Mouse (Mus musculus) limb, embryonic 14.5 days (tissue): ENCODE measurements around the gene Myo1g. TPM values are rescaled to one million over a fixed set of nuclear protein-coding genes. Genes with fewer than 3 reads are reported as not detected.

Experiments used
- ATAC-seq: fragments of 200-750 bp; cut with Nextera tagmentation; 2 replicates; pipeline ENCODE4 v1.8.0; 2017; ENCODE audit warnings: low read depth, moderate number of reproducible peaks, moderate TSS enrichment; ENCODE audit not compliant: low FRiP score
- DNase-seq: peaks from one replicate; pipeline ENCODE4 v3.0.0-alpha.2; 2015; ENCODE audit warnings: low spot score
- H3K27ac ChIP-seq: fragments of 300-500 bp; sonication (generic); replicated peaks from 2 replicates; pipeline ENCODE4 v1.5.1; 2014; ENCODE audit warnings: low read depth, mild to moderate bottlenecking, low read length, moderate library complexity, mixed read lengths
- H3K27me3 ChIP-seq: fragments of 300-500 bp; sonication (generic); 2 replicates; pipeline ENCODE4 v1.6.1; 2014; ENCODE audit warnings: low read length, mixed read lengths; ENCODE audit not compliant: control insufficient read depth, insufficient read depth
- H3K36me3 ChIP-seq: fragments of 300-500 bp; sonication (generic); 2 replicates; pipeline ENCODE4 v1.6.1; 2014; ENCODE audit warnings: mild to moderate bottlenecking, low read length, moderate library complexity, mixed read lengths; ENCODE audit not compliant: control insufficient read depth, insufficient read depth
- H3K4me1 ChIP-seq: fragments of 300-500 bp; sonication (generic); 2 replicates; pipeline ENCODE4 v1.6.1; 2014; ENCODE audit warnings: antibody characterized with exemption, low read length, mixed read lengths; ENCODE audit not compliant: control insufficient read depth, insufficient read depth
- H3K4me2 ChIP-seq: fragments of 300-500 bp; sonication (generic); replicated peaks from 2 replicates; pipeline ENCODE4 v1.6.1; 2014; ENCODE audit warnings: low read depth, mild to moderate bottlenecking, low read length, moderate library complexity; ENCODE audit not compliant: severe bottlenecking
- H3K4me3 ChIP-seq: fragments of 300-500 bp; sonication (generic); replicated peaks from 2 replicates; pipeline ENCODE4 v1.5.1; 2014; ENCODE audit warnings: low read length
- H3K9ac ChIP-seq: fragments of 300-500 bp; sonication (generic); 2 replicates; pipeline ENCODE4 v1.6.1; 2014; ENCODE audit warnings: mild to moderate bottlenecking, low read depth, low read length, moderate library complexity; ENCODE audit not compliant: severe bottlenecking
- H3K9me3 ChIP-seq: fragments of 300-500 bp; sonication (generic); 2 replicates; pipeline ENCODE4 v1.6.1; 2016; ENCODE audit warnings: low read length; ENCODE audit not compliant: control insufficient read depth
- POLR2A ChIP-seq: fragments of 200-500 bp; IDR thresholded peaks from 2 replicates; pipeline ENCODE4 v1.8.0; 2012; ENCODE audit warnings: inconsistent platforms, mild to moderate bottlenecking, moderate library complexity, borderline replicate concordance; ENCODE audit not compliant: insufficient read depth, insufficient read length; ENCODE audit errors: extremely low read depth
- WGBS: fragments of 180-500 bp; shearing (Covaris S2); extraction: QIAGEN DNeasy Blood & Tissue Kit; methylation state at CpG from one replicate; pipeline ENCODE4 v1.1.7; 2014; 5-methylcytosine and 5-hydroxymethylcytosine counted together
- polyA plus RNA-seq, 2 experiments: library from polyadenylated mRNA; depleted of rRNA in 1 of 2; stranded (reverse) in 1 of 2; unstranded in 1 of 2; fragments of >200 nt; fragmentation: Nextera tagmentation in 1 of 2; extraction: Ambion mirVana in 1 of 2; gene quantifications; 2 replicates each; pipeline versions ENCODE4 v1.2.1 to v1.2.3; 2012 to 2014

Myo1g gene
- polyA plus RNA-seq, 2 experiments = 3.2 to 3.9 TPM

DNA sequence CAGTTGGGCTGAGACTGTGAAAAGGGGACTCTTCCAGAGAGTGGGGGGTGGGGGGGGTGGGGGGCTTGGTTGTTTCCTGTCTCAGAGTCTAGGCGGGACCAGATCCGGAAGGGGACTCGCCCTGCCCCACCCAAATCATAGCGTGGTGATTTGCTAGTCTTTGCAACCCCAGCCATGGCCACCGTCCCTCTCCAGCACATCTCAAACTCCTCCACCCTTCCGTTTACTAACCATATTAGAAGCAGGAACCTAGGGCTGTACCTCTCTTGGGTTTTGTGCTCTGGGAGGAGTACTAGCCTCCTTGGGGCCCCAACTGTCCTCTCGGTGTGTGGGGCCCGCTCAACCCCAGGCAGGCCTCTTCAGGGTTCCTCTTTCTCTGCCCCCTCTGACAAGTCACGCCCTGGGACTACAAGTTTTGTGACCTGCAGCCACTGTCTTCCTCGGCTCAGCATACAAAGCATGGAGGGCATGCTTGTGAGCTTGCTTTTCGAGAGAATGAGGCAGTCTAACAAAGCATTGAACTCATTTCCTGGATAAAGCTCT, 1.2 kb downstream of the Myo1g start:
- H3K36me3 ChIP-seq = peaks cover 5% of the 10 kb centered on the region
- WGBS = 78% methylated on average over 10 of the region's 11 CpGs
- no peak overlapping the region for H3K4me2 ChIP-seq
- H3K4me1 ChIP-seq = no peaks in the 10 kb centered on the region
- DNase-seq = no peak
- no peak for TF ChIP-seq POLR2A
- H3K9ac ChIP-seq = no peak overlapping the region
- H3K27me3 ChIP-seq = no peaks in the 10 kb centered on the region
- H3K27ac ChIP-seq = no peak overlapping the region
- ATAC-seq = no peak
- H3K4me3 ChIP-seq = no peak overlapping the region
- H3K9me3 ChIP-seq = no peaks in the 10 kb centered on the region

DNA sequence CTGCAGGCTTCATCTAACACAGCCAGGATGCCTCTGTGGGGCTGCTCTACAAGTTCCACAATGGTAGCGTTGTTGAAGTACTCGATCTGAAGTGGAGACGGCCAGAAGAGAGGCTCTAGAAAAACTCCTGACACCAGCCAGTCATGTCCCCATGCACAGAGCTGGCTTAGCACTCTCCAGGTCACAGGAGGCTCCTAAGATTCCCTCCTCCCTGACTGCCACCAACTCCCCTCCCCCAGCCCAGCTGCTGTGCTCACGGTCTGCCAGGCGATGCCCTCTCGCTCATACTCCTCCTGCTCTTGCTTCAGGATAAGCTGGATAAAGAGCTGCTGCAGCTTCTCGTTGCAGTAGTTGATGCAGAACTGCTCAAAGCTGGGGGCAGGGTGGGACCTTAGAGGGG, 5.9 kb downstream of the Myo1g start:
- Histone ChIP-seq H3K27ac (no peak overlapping the region), H3K36me3 (no peaks in the 10 kb centered on the region), H3K9me3 (no peaks in the 10 kb centered on the region), H3K27me3 (no peaks in the 10 kb centered on the region), H3K9ac (no peak overlapping the region), H3K4me1 (no peaks in the 10 kb centered on the region), H3K4me3 (no peak overlapping the region), H3K4me2 (no peak overlapping the region)
- ATAC-seq = no peak
- WGBS = 47% methylated on average over 7 of the region's 7 CpGs
- no peak for DNase-seq
- no peak for TF ChIP-seq POLR2A

- H3K9ac ChIP-seq = no peak overlapping the region
- H3K27ac ChIP-seq = no peak overlapping the region
- no peaks in the 10 kb centered on the region for H3K36me3 ChIP-seq
- H3K9me3 ChIP-seq = no peaks in the 10 kb centered on the region
- 65% methylated on average over 1 of the region's 1 CpGs for WGBS
- TF ChIP-seq POLR2A = no peak
- H3K4me1 ChIP-seq = no peaks in the 10 kb centered on the region
- H3K4me3 ChIP-seq = no peak overlapping the region
- no peaks in the 10 kb centered on the region for H3K27me3 ChIP-seq
- H3K4me2 ChIP-seq = no peak overlapping the region
- no peak for ATAC-seq
- DNase-seq = no peak
Observed at GRCm38 (mm10) chr11:6508269-6508876, 12.4 kb downstream of the Myo1g start.

DNA sequence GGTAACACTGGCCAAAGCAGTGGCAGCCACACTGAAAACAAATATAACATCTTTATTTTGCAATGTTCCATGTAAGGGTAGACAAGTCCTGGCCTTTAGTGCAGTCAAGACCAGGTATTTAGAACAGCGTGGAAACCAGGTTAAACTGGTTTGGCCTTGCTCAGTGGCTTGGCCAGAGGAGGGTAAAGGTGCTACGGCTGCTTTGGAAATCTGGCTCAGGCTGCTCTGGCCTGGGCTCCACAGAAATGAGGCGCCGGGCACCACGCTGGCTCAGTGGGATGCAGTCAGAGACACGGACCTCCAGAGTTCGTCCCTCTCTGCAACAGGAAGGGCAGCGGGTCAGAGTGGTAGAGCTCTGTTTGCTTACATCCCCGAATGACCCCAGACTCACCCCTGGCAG, 14.2 kb downstream of the Myo1g start:
- Histone ChIP-seq H3K27me3 (no peaks in the 10 kb centered on the region), H3K9ac (no peak overlapping the region), H3K9me3 (no peaks in the 10 kb centered on the region), H3K4me3 (no peak overlapping the region), H3K27ac (no peak overlapping the region), H3K36me3 (no peaks in the 10 kb centered on the region), H3K4me2 (no peak overlapping the region), H3K4me1 (no peaks in the 10 kb centered on the region)
- WGBS = 84% methylated on average over 9 of the region's 9 CpGs
- ATAC-seq (no peak), DNase-seq (no peak)
- TF ChIP-seq POLR2A = no peak

- DNase-seq (no peak), ATAC-seq (no peak)
- WGBS = 81% methylated on average over 6 of the region's 6 CpGs
- Histone ChIP-seq H3K9ac (no peak overlapping the region), H3K4me2 (no peak overlapping the region), H3K27ac (no peak overlapping the region), H3K36me3 (no peaks in the 10 kb centered on the region), H3K4me1 (no peaks in the 10 kb centered on the region), H3K27me3 (no peaks in the 10 kb centered on the region), H3K9me3 (no peaks in the 10 kb centered on the region), H3K4me3 (no peak overlapping the region)
- no peak for TF ChIP-seq POLR2A
Observed at GRCm38 (mm10) chr11:6504689-6505088, 16.1 kb downstream of the Myo1g start.
